Mouse (Mus musculus) liver, embryonic 18 days (tissue): Measurements from ENCODE around the gene Nfya. TPM values are rescaled to one million over a fixed set of nuclear protein-coding genes. Genes with fewer than 3 reads are reported as not detected.

Experiments
- polyA plus RNA-seq: library from polyadenylated mRNA; depleted of rRNA; stranded (reverse); fragments of >200 nt; gene quantifications from 2 replicates; pipeline ENCODE4 v1.2.3, GENCODE M21; 2012; rRNA removed

The Nfya gene
- polyA plus RNA-seq, result 26.0 and 26.4 TPM in 2 replicates

GRCm38 (mm10) chr17:48409380-48410298, at the start of gene Nfya, which contains the start of gene Oard1:
TSS of gene Nfya (minus strand) at chr17:48409906.
TSS of gene Oard1 (plus strand) at chr17:48410014.

DNA sequence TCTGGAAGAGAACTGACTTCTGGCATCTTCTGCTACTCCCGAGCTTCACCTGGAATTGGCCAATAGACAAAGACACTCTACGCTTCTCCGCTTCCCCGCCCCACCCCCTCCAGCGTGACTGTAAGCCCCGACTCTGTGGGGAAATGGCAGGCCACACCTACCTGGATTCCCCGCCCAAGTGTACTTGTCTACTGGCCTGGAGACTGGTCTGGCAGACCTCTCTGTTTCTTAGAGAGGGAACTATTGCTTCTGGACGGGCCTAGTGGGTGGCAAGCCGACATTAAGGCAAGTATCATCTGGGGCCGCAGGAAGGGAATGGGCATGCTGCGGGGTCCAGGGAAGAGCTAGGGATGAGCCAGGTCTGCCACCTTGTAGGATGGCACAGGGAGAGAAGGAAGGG, 45.0 kb upstream of the Nfya start, which contains the start of gene Unc5cl:
Gene Unc5cl, plus strand, starts transcription at position 214 of the 400 bp plus-strand sequence.

DNA sequence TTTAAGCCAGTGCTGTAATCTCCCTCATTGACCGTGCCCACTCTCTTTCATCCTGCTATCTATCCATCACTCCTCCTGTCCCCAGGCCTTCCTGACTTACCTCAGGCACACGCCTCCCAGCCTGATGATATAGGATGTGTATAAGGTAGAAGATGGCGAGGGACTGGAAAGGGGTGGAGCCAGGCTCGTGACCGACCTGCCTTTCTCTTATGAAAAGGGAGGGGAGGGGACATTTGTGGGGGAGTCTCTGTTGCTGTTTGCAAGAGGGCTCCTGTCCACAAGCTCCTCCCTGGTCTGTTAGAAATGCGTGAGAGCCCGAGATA, 41.6 kb upstream of the Nfya start, which contains the start of gene Tspo2:
Gene Tspo2, minus strand, starts transcription at position 170 of the 323 bp plus-strand sequence.

GRCm38 (mm10) chr17:48432158-48432980, 22.7 kb upstream of the Nfya start, which contains the start of gene Apobec2:
TSS of gene Apobec2 (minus strand) at chr17:48432930.

DNA sequence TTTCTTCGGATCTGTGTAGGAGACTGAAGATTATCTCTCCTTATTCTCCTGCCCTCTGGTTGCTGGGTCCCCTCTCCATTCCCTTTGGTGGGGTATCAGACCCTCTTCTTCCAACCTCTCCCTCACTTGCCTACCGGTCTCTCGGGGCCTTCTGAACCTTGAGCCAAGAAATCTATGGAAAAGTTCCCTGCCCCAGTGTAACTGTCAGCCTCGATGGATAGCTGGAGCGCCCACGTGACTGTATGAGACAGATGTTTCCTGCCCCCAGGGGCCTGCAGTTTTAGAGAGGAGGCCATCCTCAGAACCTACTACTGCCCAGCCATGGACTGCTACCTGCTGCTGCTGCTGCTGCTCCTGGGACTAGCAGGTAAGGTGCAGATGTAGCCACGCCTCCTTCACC, 50.1 kb downstream of the Nfya start, which contains the start of gene Treml1:
Gene Treml1, plus strand, starts transcription at position 301 of the 400 bp plus-strand sequence.

DNA sequence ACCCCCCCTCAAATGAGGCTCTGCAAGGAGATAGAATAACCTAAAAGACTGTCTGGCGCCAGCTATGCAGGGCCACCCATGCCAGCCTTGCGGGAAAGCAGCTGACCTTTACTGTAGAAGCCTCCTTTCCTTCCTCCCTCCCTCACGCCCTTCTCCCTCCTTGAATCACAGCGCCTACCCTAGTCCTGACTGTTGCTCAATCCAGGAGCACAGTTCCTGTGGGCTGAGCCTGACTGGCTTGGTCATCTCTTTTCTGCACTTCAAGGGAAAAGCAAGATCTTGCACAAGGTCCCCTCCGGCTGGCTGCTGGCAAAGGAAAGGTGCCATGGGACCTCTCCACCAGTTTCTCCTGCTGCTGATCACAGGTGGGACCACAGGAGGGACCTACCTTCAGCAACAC, 63.5 kb downstream of the Nfya start, which contains the start of gene Trem2:
Gene Trem2, plus strand, starts transcription at position 171 of the 400 bp plus-strand sequence.

Other genes starting within 250 kb of the Nfya start
- gene A530064D06Rik, start 242.6 kb downstream of the Nfya start, polyA plus RNA-seq, result 2.3 and 2.5 TPM in 2 replicates
- gene Trem1, start 177.1 kb downstream of the Nfya start, polyA plus RNA-seq, result 2.1 and 2.2 TPM in 2 replicates
- gene Trem3, start 162.1 kb downstream of the Nfya start, polyA plus RNA-seq, result 10.2 and 13.5 TPM in 2 replicates
- gene Treml4, start 145.6 kb downstream of the Nfya start, polyA plus RNA-seq, result 5.0 and 5.5 TPM in 2 replicates
- gene Treml2, start 110.4 kb downstream of the Nfya start, polyA plus RNA-seq, result 10.6 and 13.2 TPM in 2 replicates
- 7.3 and 7.8 TPM in 2 replicates for gene B430306N03Rik, start 93.8 kb downstream of the Nfya start, polyA plus RNA-seq
- 2.4 and 2.8 TPM in 2 replicates for gene Trem2, start 63.5 kb downstream of the Nfya start, polyA plus RNA-seq
- 14.1 and 15.6 TPM in 2 replicates for gene Treml1, start 50.0 kb downstream of the Nfya start, polyA plus RNA-seq
- 17.1 and 18.3 TPM in 2 replicates for gene Oard1, start 108 bp upstream of the Nfya start, polyA plus RNA-seq
- 0.19 and 0.30 TPM in 2 replicates for gene Apobec2, start 23.0 kb upstream of the Nfya start, polyA plus RNA-seq
- 129 and 136 TPM in 2 replicates for gene Tspo2, start 41.6 kb upstream of the Nfya start, polyA plus RNA-seq
- gene Unc5cl, start 45.0 kb upstream of the Nfya start, polyA plus RNA-seq, result 1.5 and 1.9 TPM in 2 replicates